Mouse (Mus musculus) hindbrain, embryonic 13.5 days (tissue): ENCODE results near the gene Gm3404. TPM values are rescaled to one million over a fixed set of nuclear protein-coding genes. Genes with fewer than 3 reads are reported as not detected.
A peak's percentile ranks its signal among the peaks of the same experiment; 100 is the strongest.
"Not testable (repeated sequence)": the region's sequence is repeated elsewhere in the genome, so short reads cannot be mapped to it uniquely, and the experiment has no call there.

Source experiments
- ATAC-seq: fragments of 200-750 bp; cut with Nextera tagmentation; 2 replicates; pipeline ENCODE4 v1.8.0; 2017; ENCODE audit warnings: moderate TSS enrichment; ENCODE audit not compliant: low FRiP score
- H3K27ac ChIP-seq: fragments of 300-500 bp; sonication (generic); 2 replicates; pipeline ENCODE4 v1.5.1; 2015; ENCODE audit warnings: inconsistent platforms, mild to moderate bottlenecking, moderate library complexity
- H3K27me3 ChIP-seq: fragments of 300-500 bp; sonication (generic); 2 replicates; pipeline ENCODE4 v1.6.1; 2015; ENCODE audit warnings: mild to moderate bottlenecking, inconsistent platforms
- H3K36me3 ChIP-seq: fragments of 300-500 bp; sonication (generic); 2 replicates; pipeline ENCODE4 v1.6.1; 2015; ENCODE audit warnings: mild to moderate bottlenecking, inconsistent platforms
- H3K4me1 ChIP-seq: fragments of 300-500 bp; sonication (generic); replicated peaks from 2 replicates; pipeline ENCODE4 v1.6.1; 2015; ENCODE audit warnings: inconsistent platforms
- H3K4me2 ChIP-seq: fragments of 300-500 bp; sonication (generic); 2 replicates; pipeline ENCODE4 v1.6.1; 2015; ENCODE audit warnings: inconsistent platforms, mild to moderate bottlenecking, moderate library complexity
- H3K4me3 ChIP-seq: fragments of 300-500 bp; sonication (generic); 2 replicates; pipeline ENCODE4 v1.5.1; 2015; ENCODE audit warnings: mild to moderate bottlenecking, inconsistent platforms
- H3K9ac ChIP-seq: fragments of 300-500 bp; sonication (generic); 2 replicates; pipeline ENCODE4 v1.6.1; 2015; ENCODE audit warnings: mild to moderate bottlenecking, inconsistent platforms
- H3K9me3 ChIP-seq: fragments of 300-500 bp; sonication (generic); 2 replicates; pipeline ENCODE4 v1.6.1; 2016; ENCODE audit warnings: inconsistent platforms
- WGBS: fragments of 180-500 bp; shearing (Covaris S2); methylation state at CpG from one replicate; pipeline ENCODE4 v1.1.7; 2015; 5-methylcytosine and 5-hydroxymethylcytosine counted together
- polyA plus RNA-seq: library from polyadenylated mRNA; unstranded; fragments of >200 nt; fragmentation: Nextera tagmentation; extraction: Ambion mirVana; gene quantifications from 2 replicates; pipeline ENCODE4 v1.2.1, GENCODE M21; 2015

The Gm3404 gene
- polyA plus RNA-seq, 1 experiment from 2014 or later, result not detected

GRCm38 (mm10) chr5:146571830-146572734 lies 46.5 kb downstream of the Gm3404 start:
- not testable (repeated sequence) for H3K4me2 ChIP-seq, H3K9ac ChIP-seq, H3K4me1 ChIP-seq, H3K27ac ChIP-seq, H3K4me3 ChIP-seq, H3K27me3 ChIP-seq, H3K36me3 ChIP-seq, H3K9me3 ChIP-seq
- ATAC-seq, result 0 out of 2 replicates have a peak, but pooled peaks have one; percentile 57
- WGBS, result 66% methylated on average over 6 of the region's 6 CpGs

- H3K9ac ChIP-seq, H3K36me3 ChIP-seq, ATAC-seq, H3K4me3 ChIP-seq, H3K4me2 ChIP-seq, H3K27me3 ChIP-seq, H3K4me1 ChIP-seq, H3K9me3 ChIP-seq, H3K27ac ChIP-seq: not testable (repeated sequence)
- 94% methylated on average over 4 of the region's 4 CpGs for WGBS
Observed at GRCm38 (mm10) chr5:146572735-146573042, 47.1 kb downstream of the Gm3404 start.

- Histone ChIP-seq H3K4me1 (no peaks in the 10 kb centered on the region), H3K4me3 (no peak overlapping the region), H3K27me3 (peaks cover 6% of the 10 kb centered on the region; the same call in 1 of the 2 replicates), H3K36me3 (no peaks in the 10 kb centered on the region), H3K4me2 (no peak overlapping the region), H3K9me3 (no peaks in the 10 kb centered on the region), H3K9ac (no peak overlapping the region), H3K27ac (no peak overlapping the region)
- no peak for ATAC-seq
- 91% methylated on average over 3 of the region's 3 CpGs for WGBS
Observed at GRCm38 (mm10) chr5:146576668-146577067, 51.1 kb downstream of the Gm3404 start.

Other genes starting within 250 kb of the Gm3404 start
- 14.1 and 14.2 TPM in 2 replicates for gene Wasf3, start 140.8 kb upstream of the Gm3404 start, polyA plus RNA-seq
- not detected in 2 replicates for gene Gm6408, start 43.8 kb upstream of the Gm3404 start, polyA plus RNA-seq
- not detected in 2 replicates for gene Gm6370, start 34.4 kb upstream of the Gm3404 start, polyA plus RNA-seq
- not detected in 2 replicates for gene 4930449I24Rik, start 23.4 kb upstream of the Gm3404 start, polyA plus RNA-seq
- gene Gm3402, start 11.7 kb upstream of the Gm3404 start, polyA plus RNA-seq, result not detected in 2 replicates
- not detected in 2 replicates for gene Gm3409, start 11.8 kb downstream of the Gm3404 start, polyA plus RNA-seq
- gene Gm3415, start 30.3 kb downstream of the Gm3404 start, polyA plus RNA-seq, result not detected in 2 replicates
- gene Gpr12, start 59.4 kb downstream of the Gm3404 start, polyA plus RNA-seq, result 8.8 and 9.6 TPM in 2 replicates